Mouse (Mus musculus): ENCODE data around the gene Casp9.

- no peak for TF ChIP-seq CTCF (IDR thresholded peaks at IDR 0.05; ENCODE audit: insufficient read depth, low read depth, low read length)
- no peak for TF ChIP-seq POLR2A (IDR thresholded peaks at IDR 0.05; ENCODE audit: insufficient read depth, low read depth, low read length)
These were observed 69.5 kb downstream of the Casp9 start for GRCm38 (mm10) chr4:141862867-141863266.
